Comparison of ENCODE assay signal across 9 mouse cellular contexts in the genomic region with DNA sequence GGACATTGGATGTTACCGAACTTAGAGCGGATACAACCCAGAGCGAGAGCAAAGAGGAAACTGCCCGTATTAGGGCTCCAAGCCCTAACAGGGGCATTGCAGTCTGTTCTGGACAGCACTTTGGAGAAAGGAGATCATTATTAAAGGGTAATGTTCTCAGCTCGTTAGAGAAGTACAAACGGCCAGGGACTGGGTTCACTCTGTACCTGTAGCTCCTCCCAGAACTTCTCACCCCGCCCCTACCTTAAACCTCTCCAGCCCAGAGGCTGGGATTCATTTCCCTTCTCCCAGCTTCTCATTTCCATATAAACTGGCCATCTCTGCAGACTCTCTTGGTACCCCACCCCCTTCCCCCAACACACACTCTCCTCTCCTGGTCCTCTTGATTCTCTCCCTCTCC. TPM values are rescaled to one million over a fixed set of nuclear protein-coding genes. Genes with fewer than 3 reads are reported as not detected.
DNase-seq lines count a peak whose midpoint lies in the region; ATAC-seq and TF ChIP-seq lines count a peak whose summit lies in the region.
"Had no signal": no experiment of that assay in that cellular context is flagged by ENCODE, and none has a peak within 500 bp of the region (broad histone marks: within the 10 kb centered on the region; RNA-seq: fewer than 3 reads in every experiment).

No protein-coding gene starts in this region.

- H3K4me1 ChIP-seq in heart, postnatal 0 days (ENCODE audit: control insufficient read depth, insufficient read depth): peaks cover 9% of the 10 kb centered on the region
- H3K4me1 ChIP-seq in liver, embryonic 16.5 days (ENCODE audit: control insufficient read depth, low read depth, low read length): peaks cover 21% of the 10 kb centered on the region

- H3K4me2 ChIP-seq in heart, postnatal 0 days (ENCODE audit: low read depth, low read length): peak overlapping the region; percentile 90
- H3K4me2 ChIP-seq in liver, embryonic 16.5 days (ENCODE audit: low read depth, low read length): peak overlapping the region; percentile 97

- H3K27me3 ChIP-seq in heart, postnatal 0 days (ENCODE audit: control insufficient read depth, insufficient read depth, low read length): no peaks in the 10 kb centered on the region
- no peaks in the 10 kb centered on the region for H3K27me3 ChIP-seq in liver, embryonic 16.5 days (ENCODE audit: control insufficient read depth, insufficient read depth, low read depth, low read length)

- TF ChIP-seq EP300 in heart, postnatal 0 days (IDR thresholded peaks at IDR 0.05; ENCODE audit: low read depth): no peak

- no peak for ATAC-seq in heart, postnatal 0 days (ENCODE audit: insufficient read depth, low read depth)
- no peak for ATAC-seq in liver, embryonic 16.5 days (ENCODE audit: low read depth)

- intact Hi-C loops in heart, postnatal 25 days (cut with DNase I): loop anchor here (2.0 to 10.0 kb wide), 3 partner anchors 91 to 313 kb away; no protein-coding TSS in a partner anchor

- 0% methylated on average over 7 of the region's 7 CpGs for WGBS in heart, postnatal 0 days
- under 1% methylated on average over 7 of the region's 7 CpGs for WGBS in liver, embryonic 16.5 days (ENCODE audit: insufficient replicate concordance)

- no peak for DNase-seq in heart, postnatal 0 days (ENCODE audit: low spot score)
- DNase-seq in heart, postnatal 25 days (ENCODE audit: low spot score): no peak
- peak; percentile 51 for DNase-seq in embryo, embryonic 10.5 days (ENCODE audit: low spot score)
- peak; percentile 12 for DNase-seq in hindlimb bud, embryonic 11.5 days (ENCODE audit: extremely low spot score, low read depth, low spot score)
- DNase-seq in right cerebral cortex, postnatal 4 days: no peak
- DNase-seq in testis, postnatal 10 days (ENCODE audit: low spot score): no peak
- no peak for DNase-seq in thymus, adult 18-20 months

- no peaks in the 10 kb centered on the region for H3K9me3 ChIP-seq in heart, postnatal 0 days (replicated peaks; ENCODE audit: control insufficient read depth, low read length)
- H3K9me3 ChIP-seq in liver, embryonic 16.5 days (replicated peaks; ENCODE audit: control insufficient read depth, low read length): no peaks in the 10 kb centered on the region

- peak overlapping the region; percentile 73 for H3K4me3 ChIP-seq in heart, postnatal 0 days (ENCODE audit: low read depth, low read length)
- peak overlapping the region; percentile 81 for H3K4me3 ChIP-seq in liver, embryonic 16.5 days (ENCODE audit: low read depth, low read length)

- H3K36me3 ChIP-seq in heart, postnatal 0 days (replicated peaks; ENCODE audit: control insufficient read depth, insufficient read depth, low read length): no peaks in the 10 kb centered on the region
- no peaks in the 10 kb centered on the region for H3K36me3 ChIP-seq in liver, embryonic 16.5 days (ENCODE audit: control insufficient read depth, insufficient read depth)

- TF ChIP-seq CTCF in heart, postnatal 0 days (IDR thresholded peaks at IDR 0.05; ENCODE audit: low read depth): no peak

- no peak overlapping the region for H3K27ac ChIP-seq in heart, postnatal 0 days (ENCODE audit: low read depth)
- H3K27ac ChIP-seq in liver, embryonic 16.5 days (ENCODE audit: low read length): peak overlapping the region; percentile 90

- peak overlapping the region; percentile 57; the same call in 1 of the 2 replicates for H3K9ac ChIP-seq in heart, postnatal 0 days (replicated peaks; ENCODE audit: low read depth, low read length)
- peak overlapping the region; percentile 77 for H3K9ac ChIP-seq in liver, embryonic 16.5 days (ENCODE audit: low read depth, low read length)

RNA-seq across cellular contexts. Expression of a gene that starts 0.8 kb away (rescaled TPM):
- 1.7 and 11.5 TPM in 2 replicates for total RNA-seq in heart, postnatal 0 days (2014; rRNA removed; ENCODE audit: low replicate concordance)
- 13.3 and 15.0 TPM in 2 replicates for polyA plus RNA-seq in heart, postnatal 0 days (2015; fragmentation: Nextera tagmentation; extraction: Ambion mirVana)
- 1 to 10 TPM; 4.7 to 5.0 TPM for total RNA-seq in heart, postnatal 25 days (2021)
- polyA plus RNA-seq in liver, embryonic 16.5 days (2015; fragmentation: Nextera tagmentation; extraction: Ambion mirVana): 16.4 and 16.7 TPM in 2 replicates

RNA-seq across cellular contexts. Expression of a gene that starts 3.1 kb away (rescaled TPM):
- total RNA-seq in heart, postnatal 0 days (2014; rRNA removed; ENCODE audit: low replicate concordance): 6.3 and 10.7 TPM in 2 replicates
- polyA plus RNA-seq in heart, postnatal 0 days (2015; fragmentation: Nextera tagmentation; extraction: Ambion mirVana): 7.7 and 9.9 TPM in 2 replicates
- 1 to 10 TPM; 7.1 to 7.3 TPM for total RNA-seq in heart, postnatal 25 days (2021)
- 5.9 and 6.3 TPM in 2 replicates for polyA plus RNA-seq in liver, embryonic 16.5 days (2015; fragmentation: Nextera tagmentation; extraction: Ambion mirVana)

RNA-seq across cellular contexts. Expression of a gene that starts 41.5 kb away (rescaled TPM):
- total RNA-seq in heart, postnatal 0 days (2014; rRNA removed; ENCODE audit: low replicate concordance): not detected in 2 replicates
- polyA plus RNA-seq in heart, postnatal 0 days (2015; fragmentation: Nextera tagmentation; extraction: Ambion mirVana): not detected in 2 replicates
- total RNA-seq in heart, postnatal 25 days (2021): not detected
- not detected in 2 replicates for polyA plus RNA-seq in liver, embryonic 16.5 days (2015; fragmentation: Nextera tagmentation; extraction: Ambion mirVana)

RNA-seq across cellular contexts. Expression of a gene that starts 58.4 kb away (rescaled TPM):
- total RNA-seq in heart, postnatal 0 days (2014; rRNA removed; ENCODE audit: low replicate concordance): not detected in 2 replicates
- not detected in 2 replicates for polyA plus RNA-seq in heart, postnatal 0 days (2015; fragmentation: Nextera tagmentation; extraction: Ambion mirVana)
- not detected for total RNA-seq in heart, postnatal 25 days (2021)
- not detected in 2 replicates for polyA plus RNA-seq in liver, embryonic 16.5 days (2015; fragmentation: Nextera tagmentation; extraction: Ambion mirVana)
- total RNA-seq: adrenal gland, postnatal 36 days had no signal

RNA-seq across cellular contexts. Expression of a gene that starts 58.5 kb away (rescaled TPM):
- not detected in 2 replicates for total RNA-seq in heart, postnatal 0 days (2014; rRNA removed; ENCODE audit: low replicate concordance)
- not detected in 2 replicates for polyA plus RNA-seq in heart, postnatal 0 days (2015; fragmentation: Nextera tagmentation; extraction: Ambion mirVana)
- total RNA-seq in heart, postnatal 25 days (2021): not detected
- not detected in 2 replicates for polyA plus RNA-seq in liver, embryonic 16.5 days (2015; fragmentation: Nextera tagmentation; extraction: Ambion mirVana)
- total RNA-seq: adrenal gland, postnatal 36 days had no signal

Comparison
In these comparisons a context has a peak if more than half of its experiments do, and no peak if none do; other contexts are left out.
1. DNase-seq: peak in embryo, embryonic 10.5 days (single experiment) and hindlimb bud, embryonic 11.5 days (single experiment); none in heart, postnatal 0 days (single experiment), heart, postnatal 25 days (single experiment), right cerebral cortex, postnatal 4 days (single experiment), testis, postnatal 10 days (single experiment) and thymus, adult 18-20 months (0 of 2).